Mouse (Mus musculus) kidney, postnatal 4 days (tissue): ENCODE data around the gene Samd4.

Experiments
- DNase-seq, 2 experiments: peaks; one replicate each; pipeline ENCODE4 v3.0.0; 2021; ENCODE audit warnings: mixed read lengths in 2 of 2

Samd4 gene

DNA sequence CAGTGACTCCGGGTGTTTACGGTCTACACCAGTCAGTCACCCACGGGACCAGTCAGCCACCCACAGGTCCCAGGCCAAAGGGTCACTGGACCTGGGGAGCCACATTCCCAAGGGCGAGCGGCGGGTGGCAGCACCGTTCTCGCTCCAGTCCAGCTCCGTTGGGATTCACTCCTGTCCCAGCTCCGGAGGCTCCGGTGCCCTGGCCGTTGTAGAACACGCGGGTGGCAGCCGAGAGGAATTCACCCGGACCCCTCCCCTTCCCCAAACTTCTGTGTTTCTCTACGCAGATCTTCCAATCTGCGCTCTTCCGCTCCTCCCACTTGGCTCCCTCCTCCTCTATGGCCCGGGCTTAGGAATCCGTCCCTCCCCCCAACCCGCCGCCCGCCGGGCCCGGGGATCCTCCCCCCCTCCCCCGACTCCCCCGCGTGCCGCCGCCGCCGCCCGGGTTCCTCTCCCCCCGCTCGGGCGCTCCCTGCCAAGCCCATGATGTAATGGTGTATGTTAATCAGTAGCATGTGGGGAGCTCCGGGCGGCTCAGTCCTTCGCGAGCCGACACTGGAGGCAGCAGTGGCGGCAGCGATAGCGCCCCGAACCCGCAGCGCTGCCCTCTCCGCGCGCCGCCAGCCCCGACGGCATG is at the start of gene Samd4:
Gene Samd4, plus strand, starts transcription at position 424 of the 637 bp plus-strand sequence.
- DNase-seq, result peak; percentile 83 to 90

GRCm38 (mm10) chr14:46839326-46839725 is 43.3 kb upstream of the Samd4 start:
- DNase-seq, result no peak

GRCm38 (mm10) chr14:46845706-46846105 is 36.9 kb upstream of the Samd4 start:
- no peak for DNase-seq

DNA sequence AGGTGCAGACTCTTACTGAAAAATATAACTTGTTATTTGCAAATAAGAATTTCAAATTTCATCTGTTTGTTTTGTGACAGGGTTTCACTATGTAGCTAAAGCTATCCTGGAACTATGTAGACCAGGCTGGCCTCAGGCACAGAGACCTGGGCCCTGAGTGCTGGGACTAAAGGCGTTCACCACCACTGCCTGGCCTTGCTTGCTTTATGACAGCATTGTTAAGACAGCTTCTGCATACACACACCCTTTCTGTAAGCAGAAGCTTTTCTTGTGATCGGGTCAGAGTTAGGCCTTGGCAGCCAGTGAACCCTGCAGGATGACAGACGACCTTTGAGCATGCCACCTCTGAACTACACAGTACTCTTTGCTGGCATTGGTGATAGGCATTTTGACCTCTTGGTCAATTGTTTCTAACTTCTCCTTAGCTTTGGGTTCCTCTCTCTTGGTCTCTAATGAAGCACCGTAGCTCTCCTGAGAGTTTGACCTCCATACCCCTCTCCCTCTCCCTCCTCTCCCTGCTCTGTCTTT is 34.5 kb upstream of the Samd4 start:
- DNase-seq, result no peak

GRCm38 (mm10) chr14:46848736-46849135 is 33.9 kb upstream of the Samd4 start:
- DNase-seq, result no peak

GRCm38 (mm10) chr14:46849769-46850168 is 32.9 kb upstream of the Samd4 start:
- DNase-seq, result no peak

DNA sequence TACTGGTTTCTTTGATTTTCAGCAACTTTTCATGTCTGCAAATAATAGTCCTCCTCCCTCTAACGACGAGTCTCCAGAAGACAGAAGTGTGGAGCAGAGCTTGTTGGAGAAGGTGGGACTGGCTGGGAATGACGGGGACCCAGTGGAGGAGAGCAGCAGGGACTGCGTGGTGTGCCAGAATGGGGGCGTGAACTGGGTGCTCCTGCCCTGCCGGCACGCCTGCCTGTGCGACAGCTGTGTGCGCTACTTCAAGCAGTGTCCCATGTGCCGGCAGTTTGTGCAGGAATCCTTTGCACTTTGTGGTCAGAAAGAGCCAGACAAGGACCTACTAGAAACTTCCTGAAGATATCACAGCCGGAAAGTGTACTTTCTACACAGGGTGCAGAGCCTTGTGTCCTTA is 29.0 kb upstream of the Samd4 start:
- DNase-seq, result peak in 1 of 2 experiments; percentile 14

- no peak for DNase-seq
These were observed 19.7 kb upstream of the Samd4 start for GRCm38 (mm10) chr14:46862922-46863321.

GRCm38 (mm10) chr14:46880935-46881334 is 1.7 kb upstream of the Samd4 start:
- peak; percentile 76 to 79 for DNase-seq

GRCm38 (mm10) chr14:46881581-46882430 is 848 bp upstream of the Samd4 start:
- peak; percentile 62 to 72 for DNase-seq

GRCm38 (mm10) chr14:46883068-46883870 is 615 bp downstream of the Samd4 start:
- DNase-seq, result peak; percentile 74 to 82

DNA sequence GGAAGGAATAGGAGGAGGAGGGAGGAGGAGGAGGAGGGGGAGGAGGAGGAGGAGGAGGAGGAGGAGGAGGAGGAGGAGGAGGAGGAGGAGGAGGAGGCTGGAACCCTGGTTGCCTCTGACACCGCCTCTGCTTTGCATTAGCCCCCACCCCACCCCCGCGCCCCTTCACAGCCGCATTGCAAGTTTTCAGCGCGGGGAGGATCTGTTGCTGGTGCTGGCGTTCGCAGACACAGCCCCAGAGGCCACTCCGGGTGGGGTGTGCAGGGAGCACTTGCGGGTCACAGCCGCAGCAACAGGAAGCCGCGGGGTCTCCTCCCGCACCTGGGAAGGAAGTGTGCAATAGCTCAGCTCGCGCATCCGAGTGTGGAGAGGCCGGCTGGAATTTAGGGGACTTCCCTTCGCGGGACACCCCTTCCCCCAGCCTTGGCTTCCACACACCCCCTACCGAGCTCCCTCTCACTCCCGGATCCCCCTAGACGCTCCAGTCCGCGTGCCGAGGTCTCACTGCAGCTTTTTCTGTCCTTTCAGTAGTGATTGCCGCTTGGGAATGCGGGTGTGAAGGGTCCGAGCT is 1.3 kb downstream of the Samd4 start:
- DNase-seq, result peak; percentile 63 to 74

DNA sequence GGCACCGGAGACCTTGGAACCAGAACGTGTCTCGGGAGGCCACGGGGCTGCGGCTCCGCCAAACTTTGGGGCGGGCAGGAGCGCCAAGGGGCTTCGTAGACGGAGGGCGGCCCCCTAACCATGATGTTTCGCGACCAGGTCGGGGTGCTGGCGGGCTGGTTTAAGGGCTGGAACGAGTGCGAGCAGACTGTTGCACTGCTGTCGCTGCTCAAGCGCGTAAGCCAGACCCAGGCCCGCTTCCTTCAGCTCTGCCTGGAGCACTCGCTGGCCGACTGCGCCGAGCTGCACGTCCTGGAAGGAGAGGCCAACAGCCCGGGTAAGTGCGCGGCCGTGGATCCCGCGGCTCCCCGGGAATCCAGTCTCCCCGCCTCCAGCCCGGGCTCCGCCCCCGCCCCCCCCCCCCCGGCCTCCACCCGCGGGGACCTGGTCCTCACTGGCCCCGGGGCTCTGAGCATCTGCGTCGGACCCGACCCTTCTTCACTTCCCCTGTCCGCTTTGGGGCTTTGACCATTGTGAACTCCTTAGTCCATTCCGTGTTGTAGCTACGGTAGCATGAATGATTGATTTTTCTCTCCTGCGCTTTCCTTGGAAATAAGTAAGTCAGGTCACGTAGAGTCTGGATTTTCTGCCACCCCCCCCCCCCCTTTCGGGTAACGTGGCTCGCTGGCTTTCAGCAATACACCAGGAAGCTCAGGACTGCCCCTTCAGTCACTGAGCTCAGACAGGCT is 2.2 kb downstream of the Samd4 start:
- peak; percentile 76 to 84 for DNase-seq

GRCm38 (mm10) chr14:46885429-46885755 is 2.7 kb downstream of the Samd4 start:
- no peak for DNase-seq

- DNase-seq, result peak; percentile 61 to 73
These were observed 3.2 kb downstream of the Samd4 start for GRCm38 (mm10) chr14:46885891-46886301.

DNA sequence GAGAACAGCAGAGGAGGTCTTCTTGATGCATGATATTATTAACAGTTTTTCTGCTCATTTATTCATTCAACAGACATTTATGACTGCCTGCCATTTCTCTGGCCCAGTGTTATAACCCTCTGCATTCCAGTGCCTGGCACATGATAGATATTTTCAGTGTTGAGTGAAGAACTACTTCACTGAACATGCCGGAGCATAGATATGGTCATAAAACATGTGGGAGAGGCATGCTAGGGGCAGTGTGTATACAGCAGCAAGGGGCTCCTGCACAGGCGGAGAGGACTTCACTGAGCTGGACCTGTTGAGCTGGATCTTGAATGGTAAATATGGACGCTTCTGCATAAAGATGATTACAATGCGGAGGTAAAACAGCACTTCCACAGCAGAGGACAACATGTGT is 6.4 kb downstream of the Samd4 start:
- DNase-seq, result no peak

DNA sequence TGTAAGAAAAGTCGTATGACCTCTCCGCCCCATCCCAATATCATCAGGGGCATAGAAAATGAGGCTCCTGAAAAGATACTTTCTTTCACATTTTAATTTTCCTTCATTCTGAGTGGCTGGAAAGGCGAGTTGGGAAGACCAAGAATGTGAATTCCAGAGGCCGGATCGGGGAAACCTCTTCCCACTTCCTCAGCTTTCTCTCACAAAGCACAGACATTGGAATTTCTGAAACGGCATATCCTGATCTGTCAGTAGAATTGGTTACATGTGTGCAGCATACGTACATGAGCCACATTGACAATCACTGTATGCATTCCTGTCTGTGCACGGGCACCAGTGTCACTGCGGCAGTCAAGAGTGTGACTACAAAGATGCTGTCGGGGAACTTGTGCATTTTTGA is 11.3 kb downstream of the Samd4 start:
- no peak for DNase-seq

GRCm38 (mm10) chr14:46897953-46898352 is 15.3 kb downstream of the Samd4 start:
- DNase-seq, result no peak

DNA sequence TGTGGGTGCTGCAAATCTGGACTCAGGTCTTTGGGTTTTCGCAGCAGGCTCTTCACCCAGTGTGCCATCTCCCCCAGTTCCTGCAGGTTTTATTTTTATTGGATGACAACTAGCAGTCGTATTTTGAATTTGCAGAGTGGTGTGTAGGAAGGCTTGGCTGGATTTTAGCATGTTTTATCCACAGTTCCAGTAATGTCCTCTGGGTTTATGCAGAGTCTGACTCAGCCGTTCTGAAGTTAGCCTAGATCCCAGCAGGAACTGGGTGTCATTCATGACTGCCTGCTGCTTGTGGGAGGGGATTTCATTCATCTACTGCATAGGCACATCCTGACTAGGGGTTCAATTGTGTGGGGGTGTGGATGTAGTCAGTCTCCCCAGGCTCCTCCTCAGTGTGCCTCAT is 16.0 kb downstream of the Samd4 start:
- no peak for DNase-seq

- no peak for DNase-seq
These were observed 19.9 kb downstream of the Samd4 start for GRCm38 (mm10) chr14:46902498-46903087.

DNA sequence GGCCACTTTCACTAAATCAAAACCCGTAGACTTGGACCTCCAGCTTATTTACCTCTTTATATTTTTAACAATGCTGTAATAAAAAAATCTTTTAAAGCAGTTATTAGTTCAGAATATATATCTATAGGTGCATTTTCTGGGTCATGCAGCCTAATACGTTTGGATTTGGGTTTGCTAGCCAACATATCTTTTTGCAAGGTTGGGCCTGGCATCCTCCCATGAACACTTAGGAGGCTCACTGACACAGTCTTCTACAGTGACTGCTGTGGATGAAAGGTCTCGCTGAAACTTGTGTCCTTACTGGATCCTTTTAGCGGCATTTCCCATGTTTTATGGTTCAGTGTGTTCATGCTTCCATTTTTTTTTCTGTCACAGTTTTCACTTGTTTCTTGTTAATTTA is 21.6 kb downstream of the Samd4 start:
- DNase-seq, result no peak

DNA sequence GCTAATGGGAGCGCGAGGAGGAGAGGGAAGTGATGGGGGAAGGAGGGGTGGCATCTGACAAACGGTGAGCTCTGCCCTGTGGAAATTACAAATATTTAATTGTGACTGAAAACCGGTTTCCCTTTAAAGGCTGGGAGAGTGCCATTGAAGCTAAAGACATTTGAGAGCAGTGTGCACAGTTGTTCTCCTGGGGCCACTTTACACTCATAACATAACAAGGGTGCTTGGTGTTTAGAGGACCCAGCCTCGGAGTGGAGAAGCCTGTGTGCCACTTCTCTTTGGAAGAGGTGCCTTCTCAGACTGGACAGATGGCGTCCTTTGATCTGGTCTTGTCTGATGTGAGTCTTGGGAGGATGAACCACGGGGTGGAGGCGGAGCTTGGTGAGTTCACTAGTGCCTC is 26.2 kb downstream of the Samd4 start:
- no peak for DNase-seq
